In genomic region chr6:38120681-38121371, GRCm38 (mm10) we compare ENCODE assay signal across 12 mouse cellular contexts. TPM values are rescaled to one million over a fixed set of nuclear protein-coding genes. Genes with fewer than 3 reads are reported as not detected.
A peak's percentile ranks its signal among the peaks of the same experiment; 100 is the strongest.
DNase-seq lines count a peak whose midpoint lies in the region; ATAC-seq and TF ChIP-seq lines count a peak whose summit lies in the region.
"Had no signal": no experiment of that assay in that cellular context is flagged by ENCODE, and none has a peak within 500 bp of the region (broad histone marks: within the 10 kb centered on the region; RNA-seq: fewer than 3 reads in every experiment).

No protein-coding gene starts in this region.

- H3K4me2 ChIP-seq in kidney, embryonic 15.5 days = no peak overlapping the region
- H3K4me2 ChIP-seq in liver, postnatal 0 days (ENCODE audit: low read depth, low read length) = peak overlapping the region; percentile 46
- H3K4me2 ChIP-seq: midbrain, embryonic 13.5 days had no signal

- H3K27me3 ChIP-seq in kidney, embryonic 15.5 days = no peaks in the 10 kb centered on the region
- no peaks in the 10 kb centered on the region for H3K27me3 ChIP-seq in liver, postnatal 0 days (ENCODE audit: insufficient read depth, low read length)
- H3K27me3 ChIP-seq in thymus, adult 2 months (ENCODE audit: control insufficient read depth, insufficient read depth, low read length) = no peaks in the 10 kb centered on the region; the same call in 1 of the 2 replicates
- H3K27me3 ChIP-seq: midbrain, embryonic 13.5 days; Patski had no signal

- no peak overlapping the region for H3K4me3 ChIP-seq in kidney, embryonic 15.5 days (replicated peaks)
- H3K4me3 ChIP-seq in liver, postnatal 0 days (ENCODE audit: low read depth, low read length) = no peak overlapping the region
- H3K4me3 ChIP-seq in thymus, adult 2 months (ENCODE audit: control insufficient read depth, insufficient read depth, low read length) = no peak overlapping the region
- H3K4me3 ChIP-seq: erythroblast, embryonic 14.5 days; midbrain, embryonic 13.5 days had no signal

- TF ChIP-seq POLR2A in thymus, adult 2 months (IDR thresholded peaks at IDR 0.05; ENCODE audit: control insufficient read depth, extremely low read depth, insufficient read depth, low read length, poor library complexity) = no peak

- H3K27ac ChIP-seq in kidney, embryonic 15.5 days = peak overlapping the region; percentile 83
- H3K27ac ChIP-seq in liver, postnatal 0 days (ENCODE audit: low read depth) = peak overlapping the region; percentile 74
- H3K27ac ChIP-seq in thymus, adult 2 months (ENCODE audit: control insufficient read depth, insufficient read depth, low read length) = no peak overlapping the region
- H3K27ac ChIP-seq: midbrain, embryonic 13.5 days had no signal

- intact Hi-C loops in left cerebral cortex, postnatal 4 days (cut with DNase I) = no loop called here

- H3K9ac ChIP-seq in kidney, embryonic 15.5 days = no peak overlapping the region
- H3K9ac ChIP-seq in liver, postnatal 0 days (replicated peaks) = no peak overlapping the region
- H3K9ac ChIP-seq: midbrain, embryonic 13.5 days had no signal

- ATAC-seq in kidney, embryonic 15.5 days (replicated peaks; ENCODE audit: low FRiP score) = peak; percentile 57
- ATAC-seq in liver, postnatal 0 days = peak; percentile 95
- ATAC-seq: midbrain, embryonic 13.5 days; Patski had no signal

- DNase-seq in induced T-regulatory cell, adult 2 months (ENCODE audit: low read depth) = peak; percentile 45
- DNase-seq in liver, postnatal 0 days = peak; percentile 76
- DNase-seq in thymus, adult 2 months = peak; percentile 22
- DNase-seq in layer of hippocampus, postnatal 36 days = no peak
- no peak for DNase-seq in left cerebral cortex, postnatal 4 days
- DNase-seq in right cerebral cortex, adult 2 months (ENCODE audit: low spot score in 2 of 2) = no peak

- H3K4me1 ChIP-seq in kidney, embryonic 15.5 days = peaks cover 55% of the 10 kb centered on the region
- H3K4me1 ChIP-seq in liver, postnatal 0 days (ENCODE audit: insufficient read depth) = peaks cover 12% of the 10 kb centered on the region
- H3K4me1 ChIP-seq in thymus, adult 2 months (replicated peaks; ENCODE audit: control insufficient read depth, insufficient read depth, low read length) = peaks cover 2% of the 10 kb centered on the region
- H3K4me1 ChIP-seq: midbrain, embryonic 13.5 days had no signal

- no peaks in the 10 kb centered on the region for H3K9me3 ChIP-seq in kidney, embryonic 15.5 days (replicated peaks)
- no peaks in the 10 kb centered on the region for H3K9me3 ChIP-seq in liver, postnatal 0 days (ENCODE audit: low read length)
- H3K9me3 ChIP-seq: midbrain, embryonic 13.5 days had no signal

- 38% methylated on average over 9 of the region's 9 CpGs for WGBS in kidney, embryonic 15.5 days
- WGBS in liver, postnatal 0 days (ENCODE audit: insufficient replicate concordance) = 52% methylated on average over 9 of the region's 9 CpGs
- WGBS in thymus, adult 2 months = 41% methylated on average over 9 of the region's 9 CpGs

- H3K36me3 ChIP-seq in kidney, embryonic 15.5 days = peaks cover 4% of the 10 kb centered on the region; the same call in 1 of the 2 replicates
- no peaks in the 10 kb centered on the region for H3K36me3 ChIP-seq in liver, postnatal 0 days (replicated peaks; ENCODE audit: insufficient read depth, low read length)
- H3K36me3 ChIP-seq in thymus, adult 2 months (ENCODE audit: control insufficient read depth, insufficient read depth, low read length) = no peaks in the 10 kb centered on the region

- TF ChIP-seq EP300 in liver, postnatal 0 days (IDR thresholded peaks at IDR 0.05; ENCODE audit: low read depth) = peak; percentile 78

- no peak for TF ChIP-seq CTCF in liver, postnatal 0 days (IDR thresholded peaks at IDR 0.05; ENCODE audit: low read depth)
- TF ChIP-seq CTCF in thymus, adult 2 months (IDR thresholded peaks at IDR 0.05; ENCODE audit: borderline replicate concordance, control insufficient read depth, extremely low read depth, insufficient read depth, low read length, poor library complexity) = no peak

RNA-seq across cellular contexts. Expression of gene Atp6v0a4, which starts 3.6 kb away (rescaled TPM):
- polyA plus RNA-seq in kidney, embryonic 15.5 days (2015; fragmentation: Nextera tagmentation; extraction: Ambion mirVana) = 12.0 and 12.6 TPM in 2 replicates
- 0.05 TPM in 2 replicates for polyA plus RNA-seq in liver, postnatal 0 days (2015; fragmentation: Nextera tagmentation; extraction: Ambion mirVana)
- polyA plus RNA-seq in thymus, adult 2 months (2012; rRNA removed) = 0.54 and 1.2 TPM in 2 replicates
- total RNA-seq in layer of hippocampus, postnatal 36 days (2021) = 1 to 10 TPM; 1.3 to 1.6 TPM
- total RNA-seq in left cerebral cortex, postnatal 4 days (2021) = 1 to 10 TPM; 3.0 to 3.2 TPM
- polyA plus RNA-seq: erythroblast, embryonic 14.5 days had no signal

RNA-seq across cellular contexts. Expression of gene Tmem213, which starts 11.8 kb away (rescaled TPM):
- 37.4 and 43.5 TPM in 2 replicates for polyA plus RNA-seq in kidney, embryonic 15.5 days (2015; fragmentation: Nextera tagmentation; extraction: Ambion mirVana)
- not detected in 2 replicates for polyA plus RNA-seq in liver, postnatal 0 days (2015; fragmentation: Nextera tagmentation; extraction: Ambion mirVana)
- 0.38 TPM in 1 of 2 replicates, not detected in the other for polyA plus RNA-seq in thymus, adult 2 months (2012; rRNA removed)
- not detected for total RNA-seq in layer of hippocampus, postnatal 36 days (2021)
- total RNA-seq in left cerebral cortex, postnatal 4 days (2021) = not detected
- total RNA-seq: heart, adult 8-10 months; layer of hippocampus, postnatal 10 days had no signal
- polyA plus RNA-seq: erythroblast, embryonic 14.5 days; Patski had no signal

Comparison
In these comparisons a context has a peak if more than half of its experiments do, and no peak if none do; other contexts are left out.
1. DNase-seq: peak in induced T-regulatory cell, adult 2 months (single experiment), liver, postnatal 0 days (single experiment) and thymus, adult 2 months (single experiment); none in layer of hippocampus, postnatal 36 days (0 of 2), left cerebral cortex, postnatal 4 days (single experiment) and right cerebral cortex, adult 2 months (0 of 2).
2. RNA of gene Tmem213, which starts 11.8 kb away (polyA plus RNA-seq): 37.4 to 43.5 TPM in kidney, embryonic 15.5 days; 0.38 TPM in thymus, adult 2 months and not detected in liver, postnatal 0 days; every median in the first group is over 10 times any median in the second.